Mouse (Mus musculus): ENCODE data around the gene Pex3. TPM values are rescaled to one million over a fixed set of nuclear protein-coding genes. Genes with fewer than 3 reads are reported as not detected.

Pex3 gene
- polyA plus RNA-seq, 1 experiment from 2014 or later = 18.9 TPM

Other genes starting within 250 kb of the Pex3 start
- 10.3 and 10.8 TPM in 2 replicates for gene Phactr2, start 78.7 kb downstream of the Pex3 start, polyA plus RNA-seq (2016; fragmentation: Nextera tagmentation; extraction: Ambion mirVana)
- 20.7 and 23.8 TPM in 2 replicates for gene Fuca2, start 53.6 kb downstream of the Pex3 start, polyA plus RNA-seq (2016; fragmentation: Nextera tagmentation; extraction: Ambion mirVana)
- gene Adat2, start 248 bp downstream of the Pex3 start, polyA plus RNA-seq (2016; fragmentation: Nextera tagmentation; extraction: Ambion mirVana) = 4.0 and 4.5 TPM in 2 replicates

Measured in midbrain, embryonic 10.5 days (tissue).